Mouse (Mus musculus): Measurements from ENCODE around the gene Csnk1d. TPM values are rescaled to one million over a fixed set of nuclear protein-coding genes. Genes with fewer than 3 reads are reported as not detected.

Csnk1d gene
- 86.1 TPM for polyA plus RNA-seq (2015; fragmentation: Illumina TruSeq; extraction: RNeasy Lipid Tissue Mini Kit (QIAGEN cat#74804); ENCODE audit: low read depth, low replicate concordance)

GRCm38 (mm10) chr11:120990951-120991526, at the start of gene Csnk1d:
Csnk1d (minus strand) TSS chr11:120991330.

DNA sequence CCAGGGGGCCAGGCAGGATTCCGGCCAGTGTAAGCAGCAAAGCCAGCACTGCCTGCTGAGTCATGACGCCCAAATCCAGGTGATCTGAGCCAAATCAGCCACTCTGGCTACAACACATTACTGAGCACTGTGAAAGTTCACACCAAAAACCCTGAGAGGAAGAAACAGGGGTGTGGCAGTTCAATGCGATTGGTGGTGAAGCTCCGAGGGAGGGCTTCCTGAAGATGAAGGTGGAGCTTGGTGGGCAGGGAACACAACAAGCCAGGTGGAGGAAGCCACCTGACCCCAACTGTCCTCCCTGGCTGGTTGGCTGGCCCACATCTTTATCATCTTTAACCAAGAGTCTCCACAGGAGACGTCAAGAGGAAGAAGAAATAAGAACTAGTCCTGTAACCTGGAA, 48.2 kb upstream of the Csnk1d start, which contains the start of gene Cd7:
Gene Cd7 (minus strand): TSS at position 117 of the 400 bp plus-strand sequence.

DNA sequence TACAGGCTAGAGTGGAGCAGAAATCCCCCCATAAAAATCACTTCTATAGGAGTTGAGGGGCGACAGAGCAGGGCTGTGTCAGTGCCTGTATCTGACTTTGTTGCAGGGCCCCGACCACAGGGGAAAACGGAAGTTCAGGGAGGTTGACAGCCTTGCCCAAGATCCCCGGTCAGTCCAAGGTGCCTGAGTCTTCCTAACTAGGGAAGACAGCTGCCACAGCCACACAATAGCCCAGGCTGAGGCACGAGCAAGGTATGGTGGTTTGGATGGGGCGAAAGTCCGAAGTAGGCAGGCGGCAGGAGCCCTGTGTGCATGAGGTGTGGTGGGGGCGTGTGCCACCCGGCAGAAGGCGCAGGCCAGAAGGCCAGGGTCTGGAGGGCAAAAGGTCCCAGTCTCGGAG, 42.8 kb downstream of the Csnk1d start, which contains the start of gene Slc16a3:
Gene Slc16a3 (plus strand): TSS at position 153 of the 400 bp plus-strand sequence.

DNA sequence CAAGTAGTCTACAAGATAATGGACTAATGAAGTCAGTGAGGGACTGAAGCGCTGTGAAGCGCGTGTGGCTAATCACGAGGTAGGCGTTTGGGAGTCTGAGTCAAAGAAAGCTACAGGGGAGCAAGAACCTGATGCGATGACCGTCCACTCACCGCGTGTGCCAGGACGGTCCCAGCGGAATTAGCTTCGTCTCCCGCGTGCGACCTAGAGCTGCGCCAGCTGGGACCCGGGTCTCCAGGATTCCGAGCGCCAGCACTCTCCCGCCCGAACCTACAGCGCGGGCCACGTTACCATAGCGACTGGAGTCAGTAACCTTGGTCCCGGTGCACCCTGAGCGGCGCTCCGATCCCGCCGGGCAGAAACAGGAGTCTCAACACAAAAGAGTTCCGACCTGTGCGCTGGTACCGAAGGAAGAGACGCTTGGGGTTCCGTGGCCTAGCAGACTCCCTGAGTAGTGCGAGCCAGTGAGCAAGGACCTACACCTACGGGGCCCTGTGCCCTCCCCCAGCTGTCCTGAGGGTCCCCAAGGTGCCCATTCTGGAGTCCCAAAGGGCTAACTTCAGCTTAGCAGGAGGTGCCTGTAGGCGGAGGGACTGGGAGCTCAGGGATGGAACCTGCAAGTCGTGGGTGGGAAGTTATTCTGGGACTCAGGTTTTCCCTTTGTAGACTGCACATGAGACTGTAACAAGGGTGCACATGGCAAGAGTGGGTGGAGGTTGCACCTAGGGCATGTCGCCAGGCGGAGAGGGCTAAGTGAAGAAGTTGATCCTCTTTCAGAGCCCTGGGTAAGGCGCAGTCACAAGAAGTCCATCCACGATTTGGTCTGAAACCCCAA, 58.3 kb downstream of the Csnk1d start, which contains the start of gene Ccdc57:
Gene Ccdc57 (minus strand): TSS at position 309 of the 835 bp plus-strand sequence.

Other genes with a start within 250 kb of the Csnk1d start
- gene Hmga1b, start 228.5 kb downstream of the Csnk1d start, polyA plus RNA-seq (2015; fragmentation: Illumina TruSeq; extraction: RNeasy Lipid Tissue Mini Kit (QIAGEN cat#74804); ENCODE audit: low read depth, low replicate concordance): 97.6 TPM
- gene Rfng, start 207.1 kb downstream of the Csnk1d start, polyA plus RNA-seq (2015; fragmentation: Illumina TruSeq; extraction: RNeasy Lipid Tissue Mini Kit (QIAGEN cat#74804); ENCODE audit: low read depth, low replicate concordance): 64.7 TPM
- gene Gps1, start 207.1 kb downstream of the Csnk1d start, polyA plus RNA-seq (2015; fragmentation: Illumina TruSeq; extraction: RNeasy Lipid Tissue Mini Kit (QIAGEN cat#74804); ENCODE audit: low read depth, low replicate concordance): 181 TPM
- gene Dus1l, start 194.9 kb downstream of the Csnk1d start, polyA plus RNA-seq (2015; fragmentation: Illumina TruSeq; extraction: RNeasy Lipid Tissue Mini Kit (QIAGEN cat#74804); ENCODE audit: low read depth, low replicate concordance): 41.4 TPM
- gene Fasn, start 166.8 kb downstream of the Csnk1d start, polyA plus RNA-seq (2015; fragmentation: Illumina TruSeq; extraction: RNeasy Lipid Tissue Mini Kit (QIAGEN cat#74804); ENCODE audit: low read depth, low replicate concordance): 128 TPM
- 7.2 TPM for gene Ccdc57, start 58.5 kb downstream of the Csnk1d start, polyA plus RNA-seq (2015; fragmentation: Illumina TruSeq; extraction: RNeasy Lipid Tissue Mini Kit (QIAGEN cat#74804); ENCODE audit: low read depth, low replicate concordance)
- 3.1 TPM for gene Slc16a3, start 42.9 kb downstream of the Csnk1d start, polyA plus RNA-seq (2015; fragmentation: Illumina TruSeq; extraction: RNeasy Lipid Tissue Mini Kit (QIAGEN cat#74804); ENCODE audit: low read depth, low replicate concordance)
- 3.4 TPM for gene Cd7, start 48.1 kb upstream of the Csnk1d start, polyA plus RNA-seq (2015; fragmentation: Illumina TruSeq; extraction: RNeasy Lipid Tissue Mini Kit (QIAGEN cat#74804); ENCODE audit: low read depth, low replicate concordance)
- gene Sectm1b, start 72.2 kb upstream of the Csnk1d start, polyA plus RNA-seq (2015; fragmentation: Illumina TruSeq; extraction: RNeasy Lipid Tissue Mini Kit (QIAGEN cat#74804); ENCODE audit: low read depth, low replicate concordance): not detected
- gene Sectm1a, start 89.9 kb upstream of the Csnk1d start, polyA plus RNA-seq (2015; fragmentation: Illumina TruSeq; extraction: RNeasy Lipid Tissue Mini Kit (QIAGEN cat#74804); ENCODE audit: low read depth, low replicate concordance): not detected
- not detected for gene Tex19.2, start 127.3 kb upstream of the Csnk1d start, polyA plus RNA-seq (2015; fragmentation: Illumina TruSeq; extraction: RNeasy Lipid Tissue Mini Kit (QIAGEN cat#74804); ENCODE audit: low read depth, low replicate concordance)
- gene Tex19.1, start 154.8 kb upstream of the Csnk1d start, polyA plus RNA-seq (2015; fragmentation: Illumina TruSeq; extraction: RNeasy Lipid Tissue Mini Kit (QIAGEN cat#74804); ENCODE audit: low read depth, low replicate concordance): not detected
- gene Uts2r, start 168.9 kb upstream of the Csnk1d start, polyA plus RNA-seq (2015; fragmentation: Illumina TruSeq; extraction: RNeasy Lipid Tissue Mini Kit (QIAGEN cat#74804); ENCODE audit: low read depth, low replicate concordance): not detected
- 30.5 TPM for gene Hexdc, start 213.1 kb upstream of the Csnk1d start, polyA plus RNA-seq (2015; fragmentation: Illumina TruSeq; extraction: RNeasy Lipid Tissue Mini Kit (QIAGEN cat#74804); ENCODE audit: low read depth, low replicate concordance)
- 11.8 TPM for gene Ogfod3, start 213.4 kb upstream of the Csnk1d start, polyA plus RNA-seq (2015; fragmentation: Illumina TruSeq; extraction: RNeasy Lipid Tissue Mini Kit (QIAGEN cat#74804); ENCODE audit: low read depth, low replicate concordance)
- 33.3 TPM for gene Cybc1, start 238.0 kb upstream of the Csnk1d start, polyA plus RNA-seq (2015; fragmentation: Illumina TruSeq; extraction: RNeasy Lipid Tissue Mini Kit (QIAGEN cat#74804); ENCODE audit: low read depth, low replicate concordance)
- 30.0 TPM for gene Narf, start 245.9 kb upstream of the Csnk1d start, polyA plus RNA-seq (2015; fragmentation: Illumina TruSeq; extraction: RNeasy Lipid Tissue Mini Kit (QIAGEN cat#74804); ENCODE audit: low read depth, low replicate concordance)

Data from brain, adult 10 weeks (tissue).